Mouse (Mus musculus): ENCODE results near the gene Fam102a. TPM values are rescaled to one million over a fixed set of nuclear protein-coding genes. Genes with fewer than 3 reads are reported as not detected.
"Not testable (repeated sequence)": the region's sequence is repeated elsewhere in the genome, so short reads cannot be mapped to it uniquely, and the experiment has no call there.

The Fam102a gene
- 10 to 100 TPM; 50.6 to 55.5 TPM for polyA plus RNA-seq (2017; shearing (Covaris generic))

- ATAC-seq, result peak; percentile 87
Measured at GRCm38 (mm10) chr2:32534733-32535471, at the start of gene Fam102a. Fam102a (plus strand) TSS chr2:32535332.

GRCm38 (mm10) chr2:32485751-32486150 is 49.4 kb upstream of the Fam102a start:
- no peak for ATAC-seq

GRCm38 (mm10) chr2:32486155-32486554 is 49.0 kb upstream of the Fam102a start:
- ATAC-seq, result no peak

- ATAC-seq, result peak; percentile 81
Measured at GRCm38 (mm10) chr2:32487124-32487623, 48.0 kb upstream of the Fam102a start.

- peak; percentile 12 for ATAC-seq
Measured at GRCm38 (mm10) chr2:32488679-32489078, 46.5 kb upstream of the Fam102a start.

- not testable (repeated sequence) for ATAC-seq
Measured at GRCm38 (mm10) chr2:32490730-32491129, 44.4 kb upstream of the Fam102a start.

- no peak for ATAC-seq
Measured at GRCm38 (mm10) chr2:32492661-32493060, 42.5 kb upstream of the Fam102a start.

- peak; percentile 73 for ATAC-seq
Measured at GRCm38 (mm10) chr2:32493301-32493701, 41.8 kb upstream of the Fam102a start.

- ATAC-seq, result no peak
Measured at GRCm38 (mm10) chr2:32494522-32494921, 40.6 kb upstream of the Fam102a start.

GRCm38 (mm10) chr2:32495185-32495726 is 39.9 kb upstream of the Fam102a start:
- peak; percentile 78 for ATAC-seq

- ATAC-seq, result no peak
Measured at GRCm38 (mm10) chr2:32496190-32496589, 38.9 kb upstream of the Fam102a start.

- ATAC-seq, result no peak
Measured at GRCm38 (mm10) chr2:32499365-32499764, 35.8 kb upstream of the Fam102a start.

- ATAC-seq, result no peak
Measured at GRCm38 (mm10) chr2:32500461-32500860, 34.7 kb upstream of the Fam102a start.

- no peak for ATAC-seq
Measured at GRCm38 (mm10) chr2:32501754-32502324, 33.3 kb upstream of the Fam102a start.

- no peak for ATAC-seq
Measured at GRCm38 (mm10) chr2:32502843-32503242, 32.3 kb upstream of the Fam102a start.

- ATAC-seq, result no peak
Measured at GRCm38 (mm10) chr2:32503588-32503987, 31.5 kb upstream of the Fam102a start.

- no peak for ATAC-seq
Measured at GRCm38 (mm10) chr2:32505536-32505935, 29.6 kb upstream of the Fam102a start.

- no peak for ATAC-seq
Measured at GRCm38 (mm10) chr2:32506673-32507668, 28.2 kb upstream of the Fam102a start.

- ATAC-seq, result no peak
Measured at GRCm38 (mm10) chr2:32507906-32508305, 27.2 kb upstream of the Fam102a start.

GRCm38 (mm10) chr2:32509287-32509686 is 25.8 kb upstream of the Fam102a start:
- ATAC-seq, result no peak

GRCm38 (mm10) chr2:32509896-32510295 is 25.2 kb upstream of the Fam102a start:
- no peak for ATAC-seq

GRCm38 (mm10) chr2:32512592-32512991 is 22.5 kb upstream of the Fam102a start:
- peak; percentile 17 for ATAC-seq

Measured in CD4-positive, CD25-positive, alpha-beta regulatory T cell, adult 4 months (primary cell).